Mouse (Mus musculus) lung, postnatal 0 days (tissue): ENCODE measurements at regions not wholly inside any gene's neighbourhood (a gene's known extent, or its start where the extent isn't known, plus 50 kb on each side); places are given as distances from the start of the nearest gene placed in this dataset.

Source experiments
- CTCF ChIP-seq: IDR thresholded peaks from 2 replicates; pipeline ENCODE4 v1.5.1; 2016; ENCODE audit warnings: antibody characterized with exemption, mild to moderate bottlenecking
- EP300 ChIP-seq: IDR thresholded peaks from 2 replicates; pipeline ENCODE4 v1.6.1; 2016; ENCODE audit warnings: antibody characterized with exemption, mild to moderate bottlenecking, control low read depth

- TF ChIP-seq CTCF (no peak), EP300 (no peak)
Measured at GRCm38 (mm10) chr10:70741909-70742308, 86.1 kb upstream of the Phyhipl start.
